Mouse (Mus musculus): Measurements from ENCODE around the gene Mpg.
"Not testable (repeated sequence)": the region's sequence is repeated elsewhere in the genome, so short reads cannot be mapped to it uniquely, and the experiment has no call there.

The Mpg gene

DNA sequence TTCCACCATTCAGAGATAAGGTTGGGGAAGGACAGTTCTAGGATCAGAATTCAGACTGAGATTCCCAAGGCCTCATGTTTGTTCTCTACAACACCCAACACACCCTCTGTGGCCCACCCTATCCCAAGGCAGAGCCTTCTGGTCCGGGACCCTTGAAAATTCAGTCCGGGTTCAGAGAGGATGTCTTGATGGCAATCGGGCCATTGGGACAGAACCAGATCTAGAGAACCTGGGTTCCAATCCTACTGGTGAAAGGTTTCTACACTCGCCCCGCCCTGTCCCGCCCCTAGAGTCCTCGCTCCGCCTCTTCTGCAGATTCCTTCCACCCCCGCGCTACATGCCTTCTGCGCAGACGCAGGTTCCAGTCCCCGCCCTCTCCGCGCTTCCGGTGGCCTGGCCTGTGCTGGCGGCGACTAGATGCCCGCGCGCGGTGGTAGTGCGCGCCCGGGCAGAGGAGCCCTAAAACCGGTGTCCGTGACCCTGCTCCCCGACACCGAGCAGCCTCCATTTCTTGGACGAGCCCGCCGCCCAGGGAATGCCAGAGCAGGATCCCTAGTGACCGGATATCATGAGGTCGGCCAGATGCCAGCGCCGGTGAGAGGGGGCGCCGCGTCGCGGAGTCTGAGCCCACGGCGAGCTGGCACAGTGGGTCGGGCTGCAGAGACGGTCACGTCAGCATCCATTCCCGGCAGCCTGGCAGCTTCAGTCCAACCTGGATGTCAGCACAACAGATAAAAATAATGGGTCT is at the start of gene Mpg:
TSS of gene Mpg (plus strand) at position 382 of the 748 bp plus-strand sequence.
- DNase-seq (ENCODE audit: low read depth, low spot score) = peak; percentile 95

DNA sequence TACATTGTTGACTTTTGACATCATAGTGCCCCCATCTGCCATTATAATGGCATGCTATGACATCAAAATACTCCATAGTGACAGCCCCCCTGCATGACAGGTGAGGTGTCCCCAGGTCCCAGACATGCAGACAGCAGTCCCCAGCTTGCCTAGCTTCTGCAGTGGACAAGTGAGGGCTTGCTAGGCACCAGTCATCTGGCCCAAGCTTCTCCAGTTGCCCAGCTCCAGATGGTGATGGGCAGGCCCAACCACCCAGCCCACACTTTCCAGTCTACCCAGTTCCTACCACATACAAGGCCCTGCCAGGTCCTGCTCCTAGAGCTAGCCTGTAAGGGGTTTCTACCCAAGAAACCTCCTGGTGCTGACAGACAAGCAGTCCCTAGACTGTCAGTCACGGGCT is 47.8 kb upstream of the Mpg start:
- no peak for DNase-seq (ENCODE audit: low read depth, low spot score)

DNA sequence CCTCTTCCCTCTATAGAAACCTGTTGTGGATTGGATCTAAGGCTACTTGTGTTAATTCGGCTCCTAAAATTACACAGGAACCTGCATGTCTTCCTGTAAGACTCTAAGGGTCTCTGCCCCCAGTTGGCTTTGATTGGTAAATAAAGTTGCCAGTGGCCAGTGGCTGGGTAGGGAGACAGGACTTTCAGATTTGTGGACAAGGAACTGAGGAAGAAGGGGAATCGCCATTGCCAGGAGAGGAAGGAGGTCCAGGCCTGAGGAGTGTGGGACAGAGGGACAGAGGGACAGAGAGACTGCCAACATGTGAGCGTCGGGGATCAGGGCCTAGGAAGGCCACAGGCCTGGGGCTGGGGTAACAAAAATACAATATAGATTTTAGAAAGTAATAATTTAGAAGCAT is 45.1 kb upstream of the Mpg start:
- no peak for DNase-seq (ENCODE audit: low read depth, low spot score)

DNA sequence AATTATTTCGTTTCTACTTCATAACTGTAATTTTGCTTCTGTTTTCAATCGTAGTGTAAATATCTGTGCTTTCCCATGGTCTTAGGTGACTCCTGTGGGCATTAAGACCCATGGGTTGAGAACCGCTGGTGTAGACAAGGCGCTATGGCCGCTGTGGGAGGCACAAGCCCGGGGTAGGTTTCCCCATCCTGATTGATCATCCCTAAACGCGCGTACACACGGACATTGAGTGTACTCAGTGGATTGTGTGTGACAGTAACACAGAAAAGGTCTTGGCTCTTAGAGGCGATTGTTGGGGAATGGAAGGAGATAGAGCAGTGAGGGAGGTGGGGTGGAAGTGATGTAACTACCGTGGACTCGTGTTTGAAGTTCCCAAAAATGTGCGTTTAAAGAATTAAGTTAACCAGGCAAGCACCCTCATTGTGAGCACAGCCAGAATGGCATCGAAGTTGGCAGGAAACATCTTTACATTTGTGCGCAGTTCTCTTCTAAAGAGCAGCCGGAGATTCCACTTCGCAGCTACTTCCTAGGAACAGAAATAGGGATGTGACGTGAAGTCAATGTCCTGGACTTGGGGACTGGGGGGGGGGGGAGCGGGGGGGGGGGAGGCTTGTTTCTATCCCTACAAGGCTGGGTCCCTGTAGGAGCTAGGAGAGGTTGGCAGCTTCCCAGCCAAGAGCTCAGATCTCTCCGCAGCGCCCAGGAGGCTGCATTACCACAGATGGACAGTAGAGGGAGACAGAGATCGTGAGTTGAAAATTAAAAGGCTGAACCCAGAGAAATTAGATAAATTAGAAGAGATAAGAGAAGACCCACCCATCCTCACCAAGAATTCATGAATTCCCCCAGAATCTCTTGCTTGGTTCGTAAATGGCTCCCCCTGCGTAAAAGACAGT is 44.1 kb upstream of the Mpg start:
- peak; percentile 72 for DNase-seq (ENCODE audit: low read depth, low spot score)

DNA sequence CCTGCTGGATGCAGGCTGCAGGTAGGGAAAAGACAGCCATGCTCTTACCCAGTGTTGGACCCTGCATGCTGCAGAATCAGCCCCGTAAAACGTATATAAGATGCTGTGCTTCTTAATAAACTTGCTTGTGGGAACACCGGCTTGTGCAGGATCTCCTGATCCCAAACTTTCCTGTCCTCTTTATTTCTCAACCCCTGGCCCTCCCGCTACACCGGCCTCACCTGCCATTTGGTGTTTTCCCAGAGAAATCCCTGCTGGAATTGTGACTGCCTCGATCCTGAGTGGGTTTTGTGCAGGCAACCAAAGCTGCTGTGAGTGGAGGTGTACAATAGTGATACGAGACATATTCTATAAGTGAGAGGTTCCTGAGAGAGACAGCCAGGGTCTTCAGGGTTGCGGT is 41.8 kb upstream of the Mpg start:
- no peak for DNase-seq (ENCODE audit: low read depth, low spot score)

- no peak for DNase-seq (ENCODE audit: low read depth, low spot score)
Measured at GRCm38 (mm10) chr11:32186031-32186430, 40.3 kb upstream of the Mpg start.

DNA sequence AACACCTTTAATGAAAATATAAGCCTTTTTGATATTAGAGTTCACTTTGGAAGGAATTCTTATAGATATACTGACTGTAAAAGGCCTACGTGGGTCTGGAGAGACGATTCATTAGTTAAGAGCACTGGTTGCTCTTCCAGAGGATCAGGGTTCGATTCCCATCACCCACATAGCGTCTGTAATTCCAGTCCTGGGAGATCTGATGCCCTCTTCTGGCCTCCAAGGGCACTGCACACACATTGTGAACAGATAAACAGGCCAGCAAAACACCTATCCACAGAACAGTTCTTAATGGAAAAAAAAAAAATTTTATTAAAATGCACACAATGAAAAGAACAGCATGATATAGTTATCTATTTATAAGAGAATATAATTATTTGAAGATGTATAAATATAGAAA is 39.0 kb upstream of the Mpg start:
- DNase-seq (ENCODE audit: low read depth, low spot score) = peak; percentile 60

- DNase-seq (ENCODE audit: low read depth, low spot score) = no peak
Measured at GRCm38 (mm10) chr11:32188881-32189280, 37.4 kb upstream of the Mpg start.

DNA sequence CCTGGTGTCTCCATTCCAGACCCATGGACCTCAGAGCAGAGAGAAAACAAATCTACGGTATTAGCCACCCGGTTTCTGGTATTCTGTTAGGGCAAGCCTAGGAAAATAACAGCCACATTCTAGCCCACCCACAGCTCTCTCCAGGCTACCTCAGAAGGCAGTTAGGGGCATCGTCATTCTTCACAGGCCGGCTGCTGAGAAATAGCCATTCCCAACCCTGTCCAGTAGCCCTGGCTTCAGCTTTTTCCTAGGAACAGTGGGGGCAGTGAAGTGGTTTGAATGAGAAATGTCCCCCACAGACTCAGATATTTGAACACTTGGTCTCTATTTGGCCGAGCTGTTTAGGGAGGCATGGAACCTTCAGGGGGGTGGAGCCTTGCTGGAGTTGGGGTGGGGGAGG is 36.9 kb upstream of the Mpg start:
- DNase-seq (ENCODE audit: low read depth, low spot score) = no peak

- DNase-seq (ENCODE audit: low read depth, low spot score) = no peak
Measured at GRCm38 (mm10) chr11:32190119-32190518, 36.2 kb upstream of the Mpg start.

DNA sequence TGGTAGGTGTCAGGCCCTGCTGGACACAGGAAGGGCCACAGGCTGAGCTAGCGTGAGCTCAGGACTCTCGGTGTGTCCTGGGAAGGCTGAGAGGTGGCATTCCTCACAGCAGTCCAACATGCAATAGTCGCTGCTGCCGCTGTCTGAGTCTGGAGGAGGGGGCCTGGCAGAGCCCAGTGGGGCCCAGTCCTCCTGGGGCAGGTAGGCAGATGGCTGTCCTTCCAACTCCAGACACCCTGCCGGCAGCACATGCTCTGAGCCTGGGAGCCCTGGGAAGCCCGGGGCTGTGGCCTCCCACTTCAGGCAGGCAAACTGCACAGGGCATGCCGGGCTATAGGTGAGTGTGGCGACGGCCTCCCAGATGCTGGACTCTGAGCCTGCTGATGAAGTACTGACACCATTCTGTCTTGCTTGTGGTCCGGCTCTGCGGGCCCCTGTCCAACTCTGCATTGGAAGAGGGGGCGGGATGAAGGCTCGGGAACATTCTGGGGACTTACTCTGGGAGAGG is 35.6 kb upstream of the Mpg start:
- DNase-seq (ENCODE audit: low read depth, low spot score) = no peak

DNA sequence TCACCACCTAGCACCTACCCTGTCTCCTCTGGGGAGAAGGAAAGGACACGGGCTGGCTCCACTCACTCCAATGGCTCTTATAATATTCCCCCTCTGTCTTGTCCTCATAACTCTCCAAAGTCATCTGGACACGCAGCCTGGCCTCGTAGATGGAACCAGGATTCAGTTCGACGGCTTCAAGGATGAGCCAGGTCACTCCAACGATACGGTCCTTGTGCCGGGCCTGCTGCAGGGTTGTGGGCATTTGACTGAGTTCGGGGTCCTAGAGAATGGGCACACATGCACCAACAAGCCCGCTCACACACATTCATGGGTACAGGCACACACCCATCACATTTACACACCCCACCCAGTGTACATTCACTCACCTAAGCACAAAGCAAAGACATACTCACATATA is 33.1 kb upstream of the Mpg start:
- DNase-seq (ENCODE audit: low read depth, low spot score) = no peak

DNA sequence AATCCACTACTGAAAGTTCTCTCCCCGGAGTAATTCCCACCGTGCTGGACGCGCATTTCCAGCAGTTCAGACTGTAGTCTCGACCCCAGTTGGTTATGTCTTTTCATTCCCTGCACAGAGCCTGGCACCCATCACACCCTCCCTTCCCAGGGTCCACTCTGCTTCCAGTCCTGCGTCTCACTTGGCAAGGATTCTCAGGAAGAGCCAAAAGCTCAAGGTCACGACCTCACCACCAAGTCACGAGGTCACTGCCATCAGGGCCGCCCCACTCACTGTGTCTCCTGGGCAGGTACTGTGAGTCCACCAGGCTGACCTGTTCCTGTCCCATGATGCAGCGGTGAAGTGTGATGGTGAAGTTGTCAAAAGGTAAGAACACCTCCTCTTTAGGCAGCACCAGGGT is 32.2 kb upstream of the Mpg start:
- DNase-seq (ENCODE audit: low read depth, low spot score) = no peak

DNA sequence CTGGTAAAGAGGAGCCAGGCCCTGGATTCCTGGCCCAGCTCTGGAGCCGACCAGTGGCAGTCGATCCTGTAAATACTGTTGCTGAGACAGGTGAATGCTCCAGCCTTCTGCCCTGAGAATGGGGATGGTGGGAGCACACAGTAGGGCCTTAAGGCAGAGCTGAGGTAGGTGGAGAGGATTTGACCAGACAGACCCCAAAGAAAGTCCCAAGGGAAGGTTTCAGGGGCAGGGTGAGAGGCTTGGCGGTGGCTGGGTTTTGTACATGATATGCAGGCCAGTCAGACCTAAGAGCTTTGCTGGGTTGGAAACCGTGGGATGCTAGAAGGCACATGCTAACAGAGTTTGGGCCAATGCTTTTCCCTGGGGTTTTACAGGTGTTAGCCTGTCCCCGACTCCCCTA is 31.7 kb upstream of the Mpg start:
- no peak for DNase-seq (ENCODE audit: low read depth, low spot score)

GRCm38 (mm10) chr11:32195867-32196540 is 30.3 kb upstream of the Mpg start:
- DNase-seq (ENCODE audit: low read depth, low spot score) = no peak

GRCm38 (mm10) chr11:32196727-32197126 is 29.6 kb upstream of the Mpg start:
- DNase-seq (ENCODE audit: low read depth, low spot score) = no peak

- no peak for DNase-seq (ENCODE audit: low read depth, low spot score)
Measured at GRCm38 (mm10) chr11:32197766-32198165, 28.5 kb upstream of the Mpg start.

- no peak for DNase-seq (ENCODE audit: low read depth, low spot score)
Measured at GRCm38 (mm10) chr11:32198256-32198955, 27.9 kb upstream of the Mpg start.

DNA sequence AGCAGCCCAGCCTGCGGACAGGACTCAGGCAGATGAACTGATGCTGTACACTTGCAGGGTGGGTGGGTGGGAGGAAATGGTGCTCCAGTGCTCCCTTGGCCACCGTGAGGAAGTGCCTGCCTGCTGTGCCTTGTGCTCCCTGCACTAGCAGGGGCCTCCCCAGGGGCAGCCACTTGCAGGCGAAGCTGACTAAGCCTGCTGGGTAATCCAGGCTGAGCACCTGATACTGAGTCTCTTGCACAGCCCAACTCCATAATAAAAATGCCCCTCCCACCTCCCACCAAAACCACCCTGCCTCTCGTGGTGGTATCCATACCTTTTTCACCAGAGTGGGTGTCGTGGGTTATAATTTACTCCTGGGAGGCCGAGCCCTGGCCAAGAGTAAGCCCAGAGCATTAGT is 27.1 kb upstream of the Mpg start:
- no peak for DNase-seq (ENCODE audit: low read depth, low spot score)

DNA sequence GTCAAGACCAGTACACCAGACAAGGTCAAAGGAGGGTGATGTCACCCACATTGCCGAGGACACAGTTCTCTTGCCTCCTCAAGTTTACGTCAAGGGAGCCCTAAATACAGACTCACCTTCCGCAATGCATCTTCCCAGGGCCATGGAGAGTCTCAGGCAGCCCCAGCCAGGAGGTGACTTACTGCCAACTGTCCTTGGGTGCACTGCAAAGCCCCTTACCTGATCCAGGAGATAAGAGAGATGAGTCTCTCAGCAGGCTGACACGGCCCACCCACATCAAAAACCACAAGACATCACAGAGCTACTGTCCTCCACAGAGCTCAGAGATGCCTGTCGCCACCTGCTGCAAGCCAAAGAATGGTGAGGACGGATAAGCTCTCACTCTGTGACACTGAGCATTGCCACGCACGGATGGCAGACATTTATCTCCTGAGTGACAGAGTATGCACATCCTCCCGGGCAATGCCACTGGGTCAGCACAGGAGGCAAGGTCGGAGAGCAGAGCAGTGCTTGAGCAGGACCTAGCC is 26.2 kb upstream of the Mpg start, which contains the start of gene Il9r:
TSS of gene Il9r (minus strand) at position 205 of the 527 bp plus-strand sequence.
- no peak for DNase-seq (ENCODE audit: low read depth, low spot score)

DNA sequence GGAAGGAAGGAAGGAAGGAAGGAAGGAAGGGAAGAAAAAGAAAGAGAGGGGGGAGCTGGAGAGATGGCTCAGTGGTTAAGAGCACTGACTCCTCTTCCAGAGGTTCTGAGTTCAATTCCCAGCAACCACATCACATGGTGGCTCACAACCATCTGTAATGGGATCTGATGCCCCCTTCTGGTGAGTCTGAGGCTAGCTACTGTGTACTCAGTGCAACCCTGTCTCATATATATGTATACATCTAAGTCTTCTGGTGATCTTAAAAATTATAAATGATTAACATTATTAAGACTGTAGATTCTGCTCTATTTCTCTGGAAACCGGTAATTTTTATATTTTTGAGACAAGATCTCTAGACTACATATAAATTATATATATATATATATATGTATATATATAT is 25.3 kb upstream of the Mpg start:
- not testable (repeated sequence) for DNase-seq (ENCODE audit: low read depth, low spot score)
